Mouse (Mus musculus): ENCODE measurements at regions not wholly inside any gene's neighbourhood (a gene's known extent, or its start where the extent isn't known, plus 50 kb on each side); places are given as distances from the start of the nearest gene placed in this dataset.

GRCm38 (mm10) chr12:13698834-13699233, 429.9 kb downstream of the Nbas start:
- ATAC-seq (ENCODE audit: insufficient number of reproducible peaks, low FRiP score, low TSS enrichment), result no peak

GRCm38 (mm10) chr12:13691394-13692165, 422.6 kb downstream of the Nbas start:
- ATAC-seq (ENCODE audit: insufficient number of reproducible peaks, low FRiP score, low TSS enrichment), result no peak

GRCm38 (mm10) chr12:13677266-13677665, 408.3 kb downstream of the Nbas start:
- no peak for ATAC-seq (ENCODE audit: insufficient number of reproducible peaks, low FRiP score, low TSS enrichment)

GRCm38 (mm10) chr12:13669453-13669852, 400.5 kb downstream of the Nbas start:
- ATAC-seq (ENCODE audit: insufficient number of reproducible peaks, low FRiP score, low TSS enrichment), result no peak

GRCm38 (mm10) chr12:13668485-13669022, 399.6 kb downstream of the Nbas start:
- ATAC-seq (ENCODE audit: insufficient number of reproducible peaks, low FRiP score, low TSS enrichment), result no peak

- ATAC-seq (ENCODE audit: insufficient number of reproducible peaks, low FRiP score, low TSS enrichment), result no peak
Observed at GRCm38 (mm10) chr12:13639336-13639735, 370.4 kb downstream of the Nbas start.

All from cerebellum, adult (tissue).